Mouse (Mus musculus): ENCODE measurements at regions not wholly inside any gene's neighbourhood (a gene's known extent, or its start where the extent isn't known, plus 50 kb on each side); places are given as distances from the start of the nearest gene placed in this dataset.

GRCm38 (mm10) chr3:38820787-38821186 lies 66.0 kb upstream of the Fat4 start:
- no peaks in the 10 kb centered on the region for H3K4me1 ChIP-seq (ENCODE audit: control insufficient read depth, insufficient read depth, low read length)
- no peak for ATAC-seq (replicated peaks; ENCODE audit: extremely low read depth, insufficient read depth, low FRiP score)
- no peak overlapping the region for H3K4me2 ChIP-seq (ENCODE audit: low read depth, low read length)
- 0 out of 2 replicates have a peak, but pooled peaks cover 2% of the 10 kb centered on the region for H3K9me3 ChIP-seq (replicated peaks; ENCODE audit: control insufficient read depth, low read length)
- WGBS: 63% methylated on average over 9 of the region's 9 CpGs
- H3K27me3 ChIP-seq (ENCODE audit: control insufficient read depth, insufficient read depth, low read length): no peaks in the 10 kb centered on the region
- H3K9ac ChIP-seq (ENCODE audit: low read length): no peak overlapping the region
- no peak overlapping the region for H3K27ac ChIP-seq (ENCODE audit: low read length)
- H3K4me3 ChIP-seq (ENCODE audit: low read length): no peak overlapping the region
- H3K36me3 ChIP-seq (ENCODE audit: control insufficient read depth, insufficient read depth): no peaks in the 10 kb centered on the region

DNA sequence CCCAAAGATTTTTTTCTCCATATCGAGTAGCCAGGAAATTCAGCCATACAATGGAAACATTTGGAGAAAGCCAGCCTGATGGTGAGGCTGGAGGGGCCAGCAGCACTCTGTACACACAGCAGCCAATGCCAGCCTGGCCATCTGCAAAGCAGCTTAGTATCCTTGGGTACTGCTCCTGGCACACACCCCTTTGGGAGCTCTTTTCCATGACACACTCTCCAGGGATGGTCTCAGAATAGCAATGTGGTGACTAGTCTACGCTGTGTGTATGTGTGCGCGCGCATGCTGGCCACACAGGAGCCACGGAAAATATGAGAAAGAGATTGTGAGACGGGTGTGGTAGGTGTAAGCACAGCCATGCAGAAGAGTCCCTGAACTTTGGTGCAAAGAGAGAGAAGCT lies 66.4 kb upstream of the Fat4 start:
- Histone ChIP-seq H3K27me3 (ENCODE audit: control insufficient read depth, insufficient read depth, low read length) (no peaks in the 10 kb centered on the region), H3K9me3 (replicated peaks; ENCODE audit: control insufficient read depth, low read length) (0 out of 2 replicates have a peak, but pooled peaks cover 2% of the 10 kb centered on the region), H3K27ac (ENCODE audit: low read length) (no peak overlapping the region), H3K9ac (ENCODE audit: low read length) (no peak overlapping the region), H3K4me3 (ENCODE audit: low read length) (no peak overlapping the region), H3K4me2 (ENCODE audit: low read depth, low read length) (no peak overlapping the region), H3K36me3 (ENCODE audit: control insufficient read depth, insufficient read depth) (no peaks in the 10 kb centered on the region), H3K4me1 (ENCODE audit: control insufficient read depth, insufficient read depth, low read length) (no peaks in the 10 kb centered on the region)
- WGBS: 75% methylated on average over 7 of the region's 7 CpGs
- peak; percentile 37; the same call in 1 of the 2 replicates for ATAC-seq (replicated peaks; ENCODE audit: extremely low read depth, insufficient read depth, low FRiP score)

- H3K4me1 ChIP-seq (ENCODE audit: control insufficient read depth, insufficient read depth, low read length): no peaks in the 10 kb centered on the region
- 84% methylated on average over 5 of the region's 5 CpGs for WGBS
- no peak for ATAC-seq (replicated peaks; ENCODE audit: extremely low read depth, insufficient read depth, low FRiP score)
Measured at GRCm38 (mm10) chr3:38817651-38818050, 69.1 kb upstream of the Fat4 start.

GRCm38 (mm10) chr3:38812457-38812856 lies 74.3 kb upstream of the Fat4 start:
- WGBS: 89% methylated on average over 4 of the region's 4 CpGs
- Histone ChIP-seq H3K27me3 (ENCODE audit: control insufficient read depth, insufficient read depth, low read length) (no peaks in the 10 kb centered on the region), H3K27ac (ENCODE audit: low read length) (no peak overlapping the region), H3K9ac (ENCODE audit: low read length) (no peak overlapping the region), H3K4me2 (ENCODE audit: low read depth, low read length) (no peak overlapping the region), H3K36me3 (ENCODE audit: control insufficient read depth, insufficient read depth) (no peaks in the 10 kb centered on the region), H3K4me1 (ENCODE audit: control insufficient read depth, insufficient read depth, low read length) (no peaks in the 10 kb centered on the region), H3K9me3 (replicated peaks; ENCODE audit: control insufficient read depth, low read length) (no peaks in the 10 kb centered on the region), H3K4me3 (ENCODE audit: low read length) (no peak overlapping the region)
- ATAC-seq (replicated peaks; ENCODE audit: extremely low read depth, insufficient read depth, low FRiP score): no peak

More at GRCm38 (mm10) chr3:38817651-38818050, 69.1 kb upstream of the Fat4 start:
- Histone ChIP-seq H3K9me3 (replicated peaks; ENCODE audit: control insufficient read depth, low read length) (0 out of 2 replicates have a peak, but pooled peaks cover 2% of the 10 kb centered on the region), H3K36me3 (ENCODE audit: control insufficient read depth, insufficient read depth) (no peaks in the 10 kb centered on the region), H3K4me3 (ENCODE audit: low read length) (no peak overlapping the region), H3K27ac (ENCODE audit: low read length) (no peak overlapping the region), H3K4me2 (ENCODE audit: low read depth, low read length) (no peak overlapping the region), H3K9ac (ENCODE audit: low read length) (no peak overlapping the region), H3K27me3 (ENCODE audit: control insufficient read depth, insufficient read depth, low read length) (no peaks in the 10 kb centered on the region)

- Histone ChIP-seq H3K27me3 (ENCODE audit: control insufficient read depth, insufficient read depth, low read length) (no peaks in the 10 kb centered on the region), H3K27ac (ENCODE audit: low read length) (no peak overlapping the region), H3K4me3 (ENCODE audit: low read length) (no peak overlapping the region), H3K36me3 (ENCODE audit: control insufficient read depth, insufficient read depth) (no peaks in the 10 kb centered on the region), H3K4me2 (ENCODE audit: low read depth, low read length) (no peak overlapping the region), H3K4me1 (ENCODE audit: control insufficient read depth, insufficient read depth, low read length) (no peaks in the 10 kb centered on the region), H3K9ac (ENCODE audit: low read length) (no peak overlapping the region), H3K9me3 (replicated peaks; ENCODE audit: control insufficient read depth, low read length) (no peaks in the 10 kb centered on the region)
- 83% methylated on average over 8 of the region's 8 CpGs for WGBS
- no peak for ATAC-seq (replicated peaks; ENCODE audit: extremely low read depth, insufficient read depth, low FRiP score)
Measured at GRCm38 (mm10) chr3:38811635-38812034, 75.1 kb upstream of the Fat4 start.

DNA sequence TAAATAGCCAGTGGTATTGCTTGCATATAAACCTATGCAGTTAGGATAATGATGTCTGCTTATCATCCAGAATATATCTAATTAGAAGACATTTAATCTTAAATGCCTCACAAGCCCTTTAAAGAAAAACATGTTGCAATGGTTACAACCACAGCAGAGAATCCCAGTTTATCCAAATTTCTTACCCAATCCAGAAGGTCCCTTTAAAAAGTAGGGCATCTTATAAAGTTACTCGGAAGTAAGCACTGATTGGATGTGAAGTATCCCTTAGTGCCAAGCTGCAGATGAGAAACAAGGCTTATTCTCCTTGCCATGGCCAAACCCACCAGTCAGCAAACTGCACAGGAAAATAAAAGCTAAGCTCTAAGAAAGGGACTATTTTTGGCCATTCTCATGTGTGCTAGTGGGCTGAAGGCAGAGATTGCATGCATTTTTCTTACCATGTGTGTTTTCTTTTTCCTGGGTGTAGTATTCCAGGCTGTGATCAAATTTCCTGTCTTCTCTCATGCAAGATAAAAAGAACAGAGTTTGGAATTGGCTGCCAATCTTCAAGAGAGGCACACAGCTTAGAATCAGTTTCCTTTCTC lies 80.2 kb upstream of the Fat4 start:
- no peak overlapping the region for H3K27ac ChIP-seq (ENCODE audit: low read length)
- no peaks in the 10 kb centered on the region for H3K27me3 ChIP-seq (ENCODE audit: control insufficient read depth, insufficient read depth, low read length)
- H3K4me3 ChIP-seq (ENCODE audit: low read length): no peak overlapping the region
- H3K36me3 ChIP-seq (ENCODE audit: control insufficient read depth, insufficient read depth): no peaks in the 10 kb centered on the region
- WGBS: 62% methylated on average over 1 of the region's 1 CpGs
- no peaks in the 10 kb centered on the region for H3K9me3 ChIP-seq (replicated peaks; ENCODE audit: control insufficient read depth, low read length)
- no peak overlapping the region for H3K4me2 ChIP-seq (ENCODE audit: low read depth, low read length)
- ATAC-seq (replicated peaks; ENCODE audit: extremely low read depth, insufficient read depth, low FRiP score): no peak
- no peaks in the 10 kb centered on the region for H3K4me1 ChIP-seq (ENCODE audit: control insufficient read depth, insufficient read depth, low read length)
- H3K9ac ChIP-seq (ENCODE audit: low read length): no peak overlapping the region

DNA sequence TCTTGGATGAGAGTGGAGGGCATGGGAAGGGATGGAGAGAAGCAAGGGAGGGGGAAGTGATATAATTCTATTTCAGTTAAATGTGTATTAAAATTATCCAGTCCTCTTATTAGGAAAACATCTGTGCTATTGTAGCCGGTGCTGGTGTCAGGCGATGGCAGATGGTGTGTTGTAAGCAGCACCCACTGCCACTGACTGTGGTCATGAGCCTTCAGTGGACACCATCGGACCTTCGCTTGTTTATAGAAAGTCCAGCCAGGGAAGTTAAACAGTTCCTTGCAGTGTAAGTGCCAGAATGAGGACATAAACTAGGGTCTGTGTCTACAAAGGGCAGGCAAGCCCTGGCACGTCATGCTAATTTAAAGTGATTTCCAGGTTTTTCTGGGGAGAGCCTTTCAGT lies 80.7 kb upstream of the Fat4 start:
- Histone ChIP-seq H3K36me3 (ENCODE audit: control insufficient read depth, insufficient read depth) (no peaks in the 10 kb centered on the region), H3K4me2 (ENCODE audit: low read depth, low read length) (no peak overlapping the region), H3K9ac (ENCODE audit: low read length) (no peak overlapping the region), H3K4me1 (ENCODE audit: control insufficient read depth, insufficient read depth, low read length) (no peaks in the 10 kb centered on the region), H3K9me3 (replicated peaks; ENCODE audit: control insufficient read depth, low read length) (no peaks in the 10 kb centered on the region), H3K27me3 (ENCODE audit: control insufficient read depth, insufficient read depth, low read length) (no peaks in the 10 kb centered on the region), H3K27ac (ENCODE audit: low read length) (no peak overlapping the region), H3K4me3 (ENCODE audit: low read length) (no peak overlapping the region)
- 79% methylated on average over 5 of the region's 5 CpGs for WGBS
- no peak for ATAC-seq (replicated peaks; ENCODE audit: extremely low read depth, insufficient read depth, low FRiP score)

DNA sequence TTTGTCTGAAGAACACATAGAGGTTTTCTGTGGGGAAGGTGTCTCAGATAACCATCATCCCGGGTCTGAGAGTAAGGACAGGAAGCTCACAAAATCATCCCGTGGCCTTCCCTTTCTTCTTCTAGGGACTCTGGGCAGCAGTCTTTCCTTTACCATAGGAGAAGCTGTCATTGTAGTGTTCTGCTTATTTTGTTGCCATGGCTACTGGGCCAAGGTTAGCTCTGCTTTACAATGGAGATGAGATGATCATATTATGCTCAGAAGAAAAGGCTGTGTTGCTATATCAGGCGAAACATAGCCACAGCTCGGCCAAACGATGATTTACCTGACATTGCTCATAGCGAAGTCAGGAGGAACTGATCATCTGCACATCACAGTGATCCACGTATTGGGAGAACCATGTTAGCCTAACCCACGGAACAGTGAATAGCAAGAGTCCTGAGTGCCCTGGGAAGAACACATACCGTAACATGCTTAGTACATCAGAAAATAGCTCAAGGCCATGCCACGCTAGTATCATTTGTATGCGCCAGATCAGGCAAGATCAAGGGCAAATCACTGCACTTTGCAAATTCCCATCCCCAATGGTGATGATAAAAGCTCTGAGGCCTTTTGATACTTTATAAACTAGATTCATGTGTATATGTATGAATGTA lies 91.0 kb upstream of the Fat4 start:
- WGBS: 81% methylated on average over 11 of the region's 11 CpGs
- no peak overlapping the region for H3K4me2 ChIP-seq (ENCODE audit: low read depth, low read length)
- H3K27ac ChIP-seq (ENCODE audit: low read length): no peak overlapping the region
- H3K36me3 ChIP-seq (ENCODE audit: control insufficient read depth, insufficient read depth): no peaks in the 10 kb centered on the region
- no peak for ATAC-seq (replicated peaks; ENCODE audit: extremely low read depth, insufficient read depth, low FRiP score)
- H3K9ac ChIP-seq (ENCODE audit: low read length): no peak overlapping the region
- no peak overlapping the region for H3K4me3 ChIP-seq (ENCODE audit: low read length)
- no peaks in the 10 kb centered on the region for H3K9me3 ChIP-seq (replicated peaks; ENCODE audit: control insufficient read depth, low read length)
- no peaks in the 10 kb centered on the region for H3K4me1 ChIP-seq (ENCODE audit: control insufficient read depth, insufficient read depth, low read length)
- no peaks in the 10 kb centered on the region for H3K27me3 ChIP-seq (ENCODE audit: control insufficient read depth, insufficient read depth, low read length)

- Histone ChIP-seq H3K4me2 (ENCODE audit: low read depth, low read length) (no peak overlapping the region), H3K9ac (ENCODE audit: low read length) (no peak overlapping the region), H3K4me3 (ENCODE audit: low read length) (no peak overlapping the region), H3K27ac (ENCODE audit: low read length) (no peak overlapping the region), H3K4me1 (ENCODE audit: control insufficient read depth, insufficient read depth, low read length) (no peaks in the 10 kb centered on the region), H3K27me3 (ENCODE audit: control insufficient read depth, insufficient read depth, low read length) (no peaks in the 10 kb centered on the region), H3K9me3 (replicated peaks; ENCODE audit: control insufficient read depth, low read length) (no peaks in the 10 kb centered on the region), H3K36me3 (ENCODE audit: control insufficient read depth, insufficient read depth) (no peaks in the 10 kb centered on the region)
- 62% methylated on average over 3 of the region's 3 CpGs for WGBS
- no peak for ATAC-seq (replicated peaks; ENCODE audit: extremely low read depth, insufficient read depth, low FRiP score)
Measured at GRCm38 (mm10) chr3:38793221-38793620, 93.5 kb upstream of the Fat4 start.
